Mouse (Mus musculus): ENCODE results near the gene Ush2a. TPM values are rescaled to one million over a fixed set of nuclear protein-coding genes. Genes with fewer than 3 reads are reported as not detected.
A peak's percentile ranks its signal among the peaks of the same experiment; 100 is the strongest.

The Ush2a gene
- polyA plus RNA-seq, 1 experiment, result 0.03 TPM

- no peak for DNase-seq (ENCODE audit: low read depth)
Observed at GRCm38 (mm10) chr1:188866515-188866914, 604.7 kb downstream of the Ush2a start.

DNA sequence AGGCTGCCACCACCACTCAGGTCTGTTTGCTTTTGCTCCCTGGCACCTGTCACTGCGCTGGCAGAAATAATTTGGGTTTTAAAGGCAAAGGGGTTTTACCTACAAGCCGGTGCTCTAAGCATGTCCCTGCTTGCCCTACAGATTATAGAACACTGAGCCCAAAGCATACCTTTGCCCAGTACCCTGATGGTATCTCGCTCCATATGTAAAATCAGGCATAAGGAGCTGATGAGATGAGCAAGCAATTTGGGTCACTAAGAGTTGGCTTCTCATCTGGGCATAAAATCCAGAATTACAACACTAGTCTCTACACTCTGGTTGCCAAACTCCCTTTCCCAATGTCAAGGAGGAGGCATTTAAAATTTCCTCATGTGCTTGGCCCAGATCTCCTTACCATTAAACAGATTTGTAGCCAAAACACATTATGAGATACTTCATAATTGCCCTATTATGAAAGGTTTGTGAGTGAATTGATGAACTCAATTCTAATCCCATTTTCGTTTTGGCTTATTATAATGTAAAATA, 616.8 kb downstream of the Ush2a start:
- peak; percentile 94 for DNase-seq (ENCODE audit: low read depth)

GRCm38 (mm10) chr1:188896906-188897551, 635.2 kb downstream of the Ush2a start:
- DNase-seq (ENCODE audit: low read depth), result no peak

GRCm38 (mm10) chr1:188904091-188904490, 642.3 kb downstream of the Ush2a start:
- no peak for DNase-seq (ENCODE audit: low read depth)

DNA sequence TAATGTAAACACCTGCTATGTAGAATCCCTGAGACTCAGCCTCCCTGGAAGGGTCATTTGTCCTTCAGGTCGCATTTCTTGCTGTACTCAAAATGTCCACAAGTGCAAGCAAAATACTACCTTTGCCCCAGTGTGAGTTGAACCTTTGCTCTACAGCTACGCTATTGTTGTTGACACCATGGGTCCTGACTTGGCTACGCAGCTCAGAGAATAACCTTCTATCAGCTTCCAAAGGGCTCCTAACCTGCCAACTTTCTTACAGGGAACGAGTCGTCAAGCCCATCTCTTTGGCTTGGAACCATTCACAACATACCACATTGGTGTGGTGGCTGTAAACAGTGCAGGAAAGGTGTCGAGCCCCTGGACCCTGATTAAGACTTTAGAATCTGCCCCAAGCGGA, 644.4 kb downstream of the Ush2a start:
- DNase-seq (ENCODE audit: low read depth), result no peak

DNA sequence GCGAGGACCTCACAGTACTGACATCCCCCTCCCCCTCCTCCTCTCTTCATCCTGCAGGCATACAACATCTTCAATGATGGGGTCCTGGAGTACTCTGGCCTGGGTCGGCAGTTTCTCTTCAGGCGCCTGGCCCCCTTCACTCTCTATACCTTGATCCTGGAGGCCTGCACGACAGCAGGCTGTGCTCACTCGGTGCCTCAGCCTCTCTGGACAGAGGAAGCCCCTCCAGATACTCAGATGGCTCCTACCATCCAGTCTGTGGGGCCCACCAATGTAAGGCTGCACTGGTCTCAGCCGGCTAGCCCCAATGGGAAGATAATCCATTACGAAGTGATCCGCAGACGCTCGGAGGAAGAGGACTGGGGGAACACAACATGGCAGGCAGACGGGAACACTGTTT, 648.8 kb downstream of the Ush2a start:
- DNase-seq (ENCODE audit: low read depth), result no peak

DNA sequence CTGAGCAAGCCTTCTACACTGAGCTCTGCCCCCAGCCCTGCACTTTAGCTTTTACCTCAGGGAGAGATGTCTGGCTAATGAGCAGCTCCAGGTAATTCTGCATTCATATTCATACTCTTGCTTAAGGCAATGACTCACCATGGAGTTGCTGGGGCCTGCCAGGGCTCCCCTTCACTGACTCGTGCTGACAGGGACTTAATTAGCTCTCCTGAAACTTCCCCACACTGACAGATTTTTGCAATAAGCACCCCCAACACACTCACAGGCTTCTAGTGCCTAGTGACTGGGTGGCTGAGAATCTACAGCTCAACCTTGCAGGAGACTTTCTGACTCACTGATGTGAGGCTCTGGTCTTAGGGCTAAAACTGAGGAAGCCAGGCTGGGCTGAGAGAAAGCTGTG, 658.1 kb downstream of the Ush2a start:
- no peak for DNase-seq (ENCODE audit: low read depth)

DNA sequence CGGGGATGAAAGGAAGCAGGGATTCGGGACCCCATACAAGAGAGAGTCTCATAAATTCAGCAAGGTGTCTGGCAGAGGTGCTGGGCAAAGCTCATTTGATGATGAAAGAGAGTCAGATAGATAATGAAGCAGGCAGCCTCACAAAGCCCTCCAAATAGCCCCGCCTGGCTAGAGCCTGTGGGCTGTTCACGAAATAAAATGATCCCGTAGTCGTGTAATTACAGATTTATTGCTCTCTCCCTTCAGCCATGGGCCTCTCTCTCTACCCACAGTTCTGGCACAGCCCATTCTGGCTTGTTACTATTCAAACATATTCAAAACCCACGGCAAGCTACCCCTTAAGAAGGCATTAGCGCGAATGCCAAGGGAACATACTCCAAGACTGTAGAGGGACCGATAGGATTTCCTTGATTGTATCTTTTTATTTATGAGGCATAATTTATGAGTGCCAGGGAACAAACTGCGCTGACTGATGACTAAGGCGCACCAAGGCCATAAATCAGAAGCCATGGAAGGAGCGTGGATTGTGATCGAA, 675.5 kb downstream of the Ush2a start:
- DNase-seq (ENCODE audit: low read depth), result peak; percentile 76

DNA sequence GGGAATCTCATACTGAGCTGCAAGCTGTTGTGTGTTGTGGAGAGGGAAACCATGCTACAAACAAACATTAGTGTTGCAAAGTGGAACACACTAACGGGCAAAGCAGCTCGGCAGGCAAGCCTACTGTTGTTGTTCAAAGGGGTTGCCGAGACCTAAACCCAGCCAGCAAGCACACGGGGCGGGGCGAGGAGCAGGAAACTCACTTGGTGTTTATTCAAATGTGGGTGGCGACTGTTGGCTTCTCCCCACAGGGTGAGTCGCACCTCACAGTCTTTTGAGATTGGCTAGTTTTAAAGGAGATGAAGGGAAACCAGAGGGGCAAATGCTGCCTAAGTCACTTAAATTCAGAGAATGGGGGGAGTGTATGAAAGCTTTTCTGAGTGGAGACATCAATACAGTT, 683.5 kb downstream of the Ush2a start:
- no peak for DNase-seq (ENCODE audit: low read depth)

DNA sequence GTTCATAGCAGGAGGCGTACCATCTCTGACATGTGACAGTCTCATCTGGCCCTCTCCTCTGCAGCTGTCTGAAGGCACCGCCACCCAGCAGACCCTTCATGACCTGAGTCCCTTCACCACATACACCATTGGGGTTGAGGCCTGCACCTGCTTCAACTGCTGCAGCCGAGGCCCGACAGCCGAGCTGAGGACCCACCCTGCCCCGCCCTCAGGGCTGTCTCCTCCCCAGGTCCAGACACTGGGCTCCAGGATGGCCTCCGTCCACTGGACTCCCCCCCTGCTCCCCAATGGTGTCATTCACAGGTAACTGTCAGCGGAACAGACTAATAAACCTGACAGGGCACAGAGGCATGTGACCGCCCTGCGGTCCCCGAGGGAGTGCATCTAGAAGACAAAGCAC, 685.0 kb downstream of the Ush2a start:
- DNase-seq (ENCODE audit: low read depth), result no peak

DNA sequence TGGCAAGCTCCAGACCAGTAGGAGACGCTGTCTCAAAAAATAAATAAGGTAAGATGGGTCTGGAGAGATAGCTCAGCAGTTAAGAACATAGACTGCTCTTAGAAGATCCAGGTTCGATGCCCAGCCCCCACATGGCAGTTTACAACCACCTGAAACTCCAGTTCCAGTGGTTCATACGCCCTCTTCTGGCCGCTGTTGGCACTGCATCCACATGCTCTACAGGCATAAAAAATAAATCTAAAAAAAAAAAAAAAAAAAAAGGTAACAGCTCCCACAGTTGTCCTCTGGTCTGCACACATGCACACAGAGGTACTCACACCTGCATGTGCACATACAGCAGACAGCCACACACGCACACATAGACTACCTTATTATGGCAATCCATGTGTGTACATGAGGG, 686.0 kb downstream of the Ush2a start:
- DNase-seq (ENCODE audit: low read depth), result no peak

- no peak for DNase-seq (ENCODE audit: low read depth)
Observed at GRCm38 (mm10) chr1:188948276-188948675, 686.5 kb downstream of the Ush2a start.

DNA sequence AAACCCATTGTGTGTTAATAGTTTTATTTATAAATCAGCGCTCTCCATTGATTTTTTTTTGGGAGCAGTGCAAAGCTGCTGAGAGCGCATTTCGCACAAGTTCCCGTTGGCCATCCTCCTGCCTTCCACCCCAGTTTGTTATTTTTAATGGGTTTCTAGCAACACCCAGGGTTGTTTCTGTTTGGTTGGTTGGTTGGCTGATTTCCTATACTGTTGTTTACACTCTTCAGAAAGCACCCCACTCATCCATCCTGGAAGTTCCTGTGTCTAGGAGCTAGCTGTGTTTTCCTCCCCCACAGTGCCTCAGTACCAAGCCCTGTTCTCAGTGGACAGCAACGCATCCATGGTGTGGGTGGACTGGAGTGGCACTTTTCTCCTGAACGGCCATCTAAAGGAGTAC, 689.3 kb downstream of the Ush2a start:
- no peak for DNase-seq (ENCODE audit: low read depth)

GRCm38 (mm10) chr1:188952501-188952900, 690.7 kb downstream of the Ush2a start:
- DNase-seq (ENCODE audit: low read depth), result no peak

DNA sequence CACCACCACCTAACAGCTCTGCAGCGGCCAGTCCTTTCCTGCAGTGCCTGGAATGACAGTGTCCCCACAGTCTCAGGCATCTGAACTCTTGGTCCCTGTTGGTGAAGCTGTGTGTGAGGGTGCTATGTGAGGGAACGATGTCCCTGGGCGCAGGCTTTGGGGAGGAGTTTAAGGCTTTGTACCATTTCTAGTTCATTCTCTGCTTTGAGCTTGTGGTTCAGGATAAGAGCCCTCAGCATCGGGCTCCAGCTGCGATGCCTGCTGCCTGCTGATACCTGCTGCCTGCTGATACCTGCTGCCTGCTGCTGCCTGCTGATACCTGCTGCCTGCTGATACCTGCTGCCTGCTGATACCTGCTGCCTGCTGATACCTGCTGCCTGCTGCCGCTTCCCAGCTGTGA, 711.3 kb downstream of the Ush2a start:
- DNase-seq (ENCODE audit: low read depth), result no peak

- no peak for DNase-seq (ENCODE audit: low read depth)
Observed at GRCm38 (mm10) chr1:188973926-188974325, 712.1 kb downstream of the Ush2a start.

- DNase-seq (ENCODE audit: low read depth), result no peak
Observed at GRCm38 (mm10) chr1:188980050-188980449, 718.2 kb downstream of the Ush2a start.

DNA sequence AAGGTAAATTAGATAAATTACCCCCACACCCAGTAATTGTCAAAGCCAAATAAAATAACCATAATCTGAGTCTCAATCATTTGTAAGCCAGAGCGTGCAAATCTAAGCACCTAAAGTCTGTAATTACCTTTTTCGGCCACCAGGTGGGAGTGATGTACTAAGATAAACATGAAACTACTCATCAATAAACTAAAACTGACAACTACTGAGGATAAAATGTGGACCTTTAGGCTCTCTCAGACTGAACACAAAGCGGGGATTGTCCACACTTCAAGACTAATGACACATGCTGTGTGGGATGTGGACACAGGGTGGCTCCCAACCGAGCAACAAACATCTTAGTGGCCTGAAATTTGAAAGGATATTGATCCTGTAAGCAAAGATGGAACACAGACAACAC, 731.4 kb downstream of the Ush2a start:
- no peak for DNase-seq (ENCODE audit: low read depth)

- DNase-seq (ENCODE audit: low read depth), result no peak
Observed at GRCm38 (mm10) chr1:188997921-188998320, 736.1 kb downstream of the Ush2a start.

DNA sequence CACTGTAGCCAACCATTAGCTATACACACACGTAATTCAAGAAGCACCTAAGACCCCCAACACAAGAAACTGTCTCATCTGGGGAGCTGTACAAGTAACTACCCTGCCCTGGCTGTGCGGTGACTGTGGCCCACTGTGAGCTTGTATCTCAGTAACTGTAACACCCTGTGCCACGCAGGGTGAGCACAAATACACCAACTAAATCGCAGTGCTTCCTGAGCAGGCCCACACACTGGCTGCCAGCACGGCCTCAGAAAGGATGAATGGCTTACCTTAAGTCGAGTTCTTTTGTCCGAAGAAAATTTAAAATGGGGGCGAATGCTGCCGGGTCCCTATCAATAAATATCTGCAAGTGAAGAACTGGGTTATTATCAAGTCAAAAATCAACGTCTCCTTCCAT, 738.2 kb downstream of the Ush2a start:
- DNase-seq (ENCODE audit: low read depth), result no peak

DNA sequence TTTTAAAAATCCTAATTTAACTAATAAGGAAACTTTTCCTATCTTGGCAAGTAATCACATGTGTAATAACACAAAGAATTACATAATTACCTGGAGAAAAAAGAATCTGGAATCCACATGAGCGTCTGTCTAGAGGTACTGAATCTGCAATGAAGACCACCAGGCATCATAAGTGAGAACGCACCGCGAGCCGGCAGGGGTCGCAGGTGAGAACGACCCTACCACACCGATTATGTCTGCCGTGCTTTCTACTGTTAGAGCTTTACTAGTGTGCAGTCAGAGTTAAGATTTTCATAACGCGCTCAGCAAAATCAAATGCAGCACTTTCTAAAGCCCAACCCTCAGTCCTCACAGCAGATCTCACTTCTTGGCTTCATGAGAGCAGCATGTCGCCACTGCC, 740.0 kb downstream of the Ush2a start:
- DNase-seq (ENCODE audit: low read depth), result no peak

GRCm38 (mm10) chr1:189004774-189005173, 743.0 kb downstream of the Ush2a start:
- no peak for DNase-seq (ENCODE audit: low read depth)

DNA sequence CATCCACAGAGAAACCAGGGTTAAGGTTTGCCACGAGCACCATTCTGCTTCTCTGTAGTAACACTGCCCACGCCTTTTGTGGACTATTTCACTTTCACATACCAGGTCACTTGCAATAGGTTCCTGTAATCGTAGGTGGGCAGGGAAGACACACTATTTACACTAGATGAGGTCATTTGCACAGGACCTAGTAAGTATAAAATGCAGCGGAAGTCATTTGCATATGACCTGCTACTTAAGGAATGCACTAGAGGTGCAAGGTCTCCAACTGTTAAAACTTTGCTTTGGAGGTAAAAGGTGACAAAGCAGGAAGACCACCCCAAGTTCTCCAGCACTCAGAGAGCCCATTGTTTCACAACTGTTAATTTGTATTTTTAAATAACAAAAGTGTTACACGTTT, 744.4 kb downstream of the Ush2a start:
- DNase-seq (ENCODE audit: low read depth), result peak; percentile 54

GRCm38 (mm10) chr1:189006826-189007225, 745.0 kb downstream of the Ush2a start:
- DNase-seq (ENCODE audit: low read depth), result no peak

All from gonadal fat pad, adult 2 months (tissue).